9 mouse cellular contexts compared by ENCODE assay signal in the genomic region with DNA sequence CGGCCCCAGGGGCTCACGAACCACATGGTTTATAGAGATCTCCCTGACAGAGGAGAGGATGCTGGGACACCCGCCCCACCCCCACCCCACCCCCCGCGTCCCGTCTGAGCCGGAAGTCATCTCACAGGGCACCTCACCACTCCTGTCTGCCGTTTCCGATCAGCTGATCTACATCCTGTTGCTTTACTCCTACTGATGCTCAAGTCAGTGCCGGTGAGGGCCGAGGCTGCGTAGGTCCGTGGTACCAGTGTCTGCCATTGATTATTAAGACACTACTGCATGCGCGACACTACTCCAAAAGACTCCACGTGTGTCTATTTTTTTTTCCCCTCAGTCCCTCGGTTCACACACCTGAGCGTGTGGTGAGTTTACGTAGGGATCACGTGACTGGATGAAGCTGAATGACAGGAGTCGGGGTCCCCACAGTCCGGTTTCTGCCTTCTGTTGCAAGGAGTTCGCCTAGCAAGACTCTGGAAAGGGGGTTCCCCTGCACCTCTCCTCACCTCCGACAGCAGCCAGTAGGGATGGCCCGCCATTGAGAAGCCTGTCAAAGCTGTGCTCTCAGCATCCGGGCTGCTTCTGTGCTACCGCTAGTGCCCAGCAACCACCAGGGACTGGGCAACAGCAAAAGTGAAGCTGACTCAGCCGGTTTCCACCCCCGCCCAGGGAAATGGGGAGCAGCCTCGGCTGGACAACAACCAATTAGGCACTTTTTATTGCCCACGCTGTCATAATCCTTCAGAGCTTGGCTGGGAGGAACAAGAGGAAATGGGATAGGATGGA. TPM values are rescaled to one million over a fixed set of nuclear protein-coding genes. Genes with fewer than 3 reads are reported as not detected.
DNase-seq lines count a peak whose midpoint lies in the region; ATAC-seq and TF ChIP-seq lines count a peak whose summit lies in the region.
"Had no signal": no experiment of that assay in that cellular context is flagged by ENCODE, and none has a peak within 500 bp of the region (broad histone marks: within the 10 kb centered on the region; RNA-seq: fewer than 3 reads in every experiment).

No protein-coding gene starts in this region.

- no peak overlapping the region for H3K9ac ChIP-seq in kidney, postnatal 0 days (ENCODE audit: low read depth, low read length)
- H3K9ac ChIP-seq in forebrain, postnatal 0 days, result peak overlapping the region; percentile 33
- H3K9ac ChIP-seq in liver, embryonic 14.5 days (replicated peaks), result no peak overlapping the region

- no peaks in the 10 kb centered on the region for H3K36me3 ChIP-seq in kidney, postnatal 0 days (ENCODE audit: insufficient read depth, low read length)
- no peaks in the 10 kb centered on the region for H3K36me3 ChIP-seq in forebrain, postnatal 0 days (ENCODE audit: insufficient read depth)
- no peaks in the 10 kb centered on the region for H3K36me3 ChIP-seq in liver, embryonic 14.5 days (replicated peaks; ENCODE audit: control insufficient read depth, insufficient read depth, low read depth)

- H3K4me2 ChIP-seq in kidney, postnatal 0 days (ENCODE audit: low read length), result peak overlapping the region; percentile 45
- H3K4me2 ChIP-seq in forebrain, postnatal 0 days (ENCODE audit: low read depth), result peak overlapping the region; percentile 52
- peak overlapping the region; percentile 31; the same call in 1 of the 2 replicates for H3K4me2 ChIP-seq in liver, embryonic 14.5 days (ENCODE audit: low read depth)

- DNase-seq in kidney, postnatal 0 days (ENCODE audit: low spot score), result peak; percentile 53
- no peak for DNase-seq in kidney, postnatal 25 days
- DNase-seq in Muller cell, postnatal 12 days (ENCODE audit: inconsistent ontology term), result peak; percentile 73
- DNase-seq in forebrain, postnatal 0 days, result peak; percentile 69
- DNase-seq in liver, embryonic 14.5 days (ENCODE audit: low read depth in 3 of 3, low spot score in 3 of 3), result no peak
- peak; percentile 16 for DNase-seq in right cerebral cortex, postnatal 4 days
- no peak for DNase-seq in layer of hippocampus, postnatal 36 days
- no peak for DNase-seq in left cerebral cortex, postnatal 10 days (ENCODE audit: extremely low spot score in 1 of 2, low spot score in 2 of 2)

- peaks cover 21% of the 10 kb centered on the region for H3K4me1 ChIP-seq in kidney, postnatal 0 days (replicated peaks; ENCODE audit: insufficient read depth, low read length)
- no peaks in the 10 kb centered on the region for H3K4me1 ChIP-seq in forebrain, postnatal 0 days (ENCODE audit: insufficient read depth)
- peaks cover 0 to 8% of the 10 kb centered on the region in 2 experiments; a peak in 2 of 4 replicates for H3K4me1 ChIP-seq in liver, embryonic 14.5 days (replicated peaks; ENCODE audit: control insufficient read depth in 2 of 2, insufficient read depth in 2 of 2, low read length in 1 of 2)

- TF ChIP-seq EP300 in liver, embryonic 14.5 days (IDR thresholded peaks at IDR 0.05; ENCODE audit: low read depth), result no peak

- no peaks in the 10 kb centered on the region for H3K27me3 ChIP-seq in kidney, postnatal 0 days (ENCODE audit: insufficient read depth, low read length)
- no peaks in the 10 kb centered on the region for H3K27me3 ChIP-seq in forebrain, postnatal 0 days (ENCODE audit: insufficient read depth, low read length)
- H3K27me3 ChIP-seq in liver, embryonic 14.5 days (ENCODE audit: control insufficient read depth, insufficient read depth, low read length), result peaks cover 16% of the 10 kb centered on the region

- H3K9me3 ChIP-seq in kidney, postnatal 0 days (replicated peaks; ENCODE audit: low read length), result no peaks in the 10 kb centered on the region
- no peaks in the 10 kb centered on the region for H3K9me3 ChIP-seq in forebrain, postnatal 0 days (ENCODE audit: low read length)
- H3K9me3 ChIP-seq in liver, embryonic 14.5 days (ENCODE audit: control insufficient read depth, low read length), result no peaks in the 10 kb centered on the region

- H3K4me3 ChIP-seq in kidney, postnatal 0 days (replicated peaks; ENCODE audit: low read depth, low read length), result 0 out of 2 replicates have a peak overlapping the region, but pooled peaks have one; percentile 11
- peak overlapping the region; percentile 38 for H3K4me3 ChIP-seq in forebrain, postnatal 0 days (ENCODE audit: low read depth, low read length)
- no peak overlapping the region for H3K4me3 ChIP-seq in liver, embryonic 14.5 days (ENCODE audit: insufficient read depth in 1 of 2, low read depth in 2 of 2, low read length in 2 of 2)
- H3K4me3 ChIP-seq: erythroblast, embryonic 14.5 days had no signal

- WGBS in kidney, postnatal 0 days, result 6% methylated on average over 31 of the region's 31 CpGs
- WGBS in forebrain, postnatal 0 days, result 6% methylated on average over 30 of the region's 31 CpGs
- 6% methylated on average over 31 of the region's 31 CpGs for WGBS in liver, embryonic 14.5 days (ENCODE audit: insufficient replicate concordance)

- no peak; the same call in 1 of the 2 replicates for ATAC-seq in kidney, postnatal 0 days (replicated peaks; ENCODE audit: low FRiP score, low read depth)
- peak; percentile 93 for ATAC-seq in forebrain, postnatal 0 days
- peak; percentile 21; the same call in 1 of the 2 replicates for ATAC-seq in liver, embryonic 14.5 days (ENCODE audit: insufficient read depth)

- H3K27ac ChIP-seq in kidney, postnatal 0 days, result no peak overlapping the region
- no peak overlapping the region; the same call in 1 of the 2 replicates for H3K27ac ChIP-seq in forebrain, postnatal 0 days (ENCODE audit: low read depth, low read length)
- no peak overlapping the region for H3K27ac ChIP-seq in liver, embryonic 14.5 days

- no peak for TF ChIP-seq CTCF in kidney, postnatal 0 days (IDR thresholded peaks at IDR 0.05; ENCODE audit: low read depth)
- no peak for TF ChIP-seq CTCF in forebrain, postnatal 0 days (IDR thresholded peaks at IDR 0.05; ENCODE audit: low read depth)
- no peak for TF ChIP-seq CTCF in liver, embryonic 14.5 days (IDR thresholded peaks at IDR 0.05; ENCODE audit: low read depth)

- intact Hi-C loops in left cerebral cortex, postnatal 10 days (cut with DNase I), result loop anchor here (10.0 kb wide), 1 partner anchor 157 kb away; no protein-coding TSS in a partner anchor

RNA-seq across cellular contexts. Expression of a gene that starts 5.3 kb away (rescaled TPM):
- 16.3 and 16.4 TPM in 2 replicates for polyA plus RNA-seq in kidney, postnatal 0 days (2015; fragmentation: Nextera tagmentation; extraction: Ambion mirVana)
- total RNA-seq in forebrain, postnatal 0 days (2014; rRNA removed), result 1.9 and 5.0 TPM in 2 replicates
- polyA plus RNA-seq in forebrain, postnatal 0 days (2015; fragmentation: Nextera tagmentation; extraction: Ambion mirVana), result 13.5 and 14.8 TPM in 2 replicates
- 7.7 and 8.0 TPM in 2 replicates for polyA plus RNA-seq in liver, embryonic 14.5 days (2012; rRNA removed)
- polyA plus RNA-seq in liver, embryonic 14.5 days (2014; fragmentation: Nextera tagmentation; extraction: Ambion mirVana), result 13.7 and 17.1 TPM in 2 replicates
- total RNA-seq in layer of hippocampus, postnatal 36 days (2021), result 10 to 100 TPM; 12.3 to 12.6 TPM
- total RNA-seq in left cerebral cortex, postnatal 10 days (2021), result 10 to 100 TPM in 1 of 2 experiments, 1 to 10 TPM in 1; 9.9 to 10.7 TPM

RNA-seq across cellular contexts. Expression of a gene that starts 25.1 kb away (rescaled TPM):
- 1.5 and 2.0 TPM in 2 replicates for polyA plus RNA-seq in kidney, postnatal 0 days (2015; fragmentation: Nextera tagmentation; extraction: Ambion mirVana)
- 0.85 and 0.86 TPM in 2 replicates for total RNA-seq in forebrain, postnatal 0 days (2014; rRNA removed)
- polyA plus RNA-seq in forebrain, postnatal 0 days (2015; fragmentation: Nextera tagmentation; extraction: Ambion mirVana), result 0.35 and 0.75 TPM in 2 replicates
- 0.02 and 0.06 TPM in 2 replicates for polyA plus RNA-seq in liver, embryonic 14.5 days (2012; rRNA removed)
- polyA plus RNA-seq in liver, embryonic 14.5 days (2014; fragmentation: Nextera tagmentation; extraction: Ambion mirVana), result not detected in 2 replicates
- 1 to 10 TPM in 1 of 2 experiments, under 1 TPM in 1; 0.78 to 1.2 TPM for total RNA-seq in layer of hippocampus, postnatal 36 days (2021)
- total RNA-seq in left cerebral cortex, postnatal 10 days (2021), result 1 to 10 TPM; 2.3 to 3.1 TPM
- polyA plus RNA-seq: erythroblast, embryonic 14.5 days had no signal

RNA-seq across cellular contexts. Expression of a gene that starts 41.7 kb away (rescaled TPM):
- 41.6 and 46.6 TPM in 2 replicates for polyA plus RNA-seq in kidney, postnatal 0 days (2015; fragmentation: Nextera tagmentation; extraction: Ambion mirVana)
- total RNA-seq in forebrain, postnatal 0 days (2014; rRNA removed), result 14.8 and 17.9 TPM in 2 replicates
- polyA plus RNA-seq in forebrain, postnatal 0 days (2015; fragmentation: Nextera tagmentation; extraction: Ambion mirVana), result 10.2 and 11.3 TPM in 2 replicates
- 5.7 and 5.9 TPM in 2 replicates for polyA plus RNA-seq in liver, embryonic 14.5 days (2012; rRNA removed)
- 5.8 and 6.3 TPM in 2 replicates for polyA plus RNA-seq in liver, embryonic 14.5 days (2014; fragmentation: Nextera tagmentation; extraction: Ambion mirVana)
- total RNA-seq in layer of hippocampus, postnatal 36 days (2021), result 1 to 10 TPM; 4.5 to 4.9 TPM
- total RNA-seq in left cerebral cortex, postnatal 10 days (2021), result 1 to 10 TPM; 3.9 to 4.2 TPM

RNA-seq across cellular contexts. Expression of a gene that starts 44.3 kb away (rescaled TPM):
- 31.7 and 33.2 TPM in 2 replicates for polyA plus RNA-seq in kidney, postnatal 0 days (2015; fragmentation: Nextera tagmentation; extraction: Ambion mirVana)
- total RNA-seq in forebrain, postnatal 0 days (2014; rRNA removed), result 26.2 and 30.3 TPM in 2 replicates
- polyA plus RNA-seq in forebrain, postnatal 0 days (2015; fragmentation: Nextera tagmentation; extraction: Ambion mirVana), result 28.1 and 33.1 TPM in 2 replicates
- 315 and 355 TPM in 2 replicates for polyA plus RNA-seq in liver, embryonic 14.5 days (2012; rRNA removed)
- 564 and 592 TPM in 2 replicates for polyA plus RNA-seq in liver, embryonic 14.5 days (2014; fragmentation: Nextera tagmentation; extraction: Ambion mirVana)
- 10 to 100 TPM; 29.8 to 34.5 TPM for total RNA-seq in layer of hippocampus, postnatal 36 days (2021)
- 10 to 100 TPM; 30.9 to 32.6 TPM for total RNA-seq in left cerebral cortex, postnatal 10 days (2021)

RNA-seq across cellular contexts. Expression of a gene that starts 53.1 kb away (rescaled TPM):
- 1.0 and 1.2 TPM in 2 replicates for polyA plus RNA-seq in kidney, postnatal 0 days (2015; fragmentation: Nextera tagmentation; extraction: Ambion mirVana)
- 1.0 and 1.6 TPM in 2 replicates for total RNA-seq in forebrain, postnatal 0 days (2014; rRNA removed)
- polyA plus RNA-seq in forebrain, postnatal 0 days (2015; fragmentation: Nextera tagmentation; extraction: Ambion mirVana), result 4.9 and 5.8 TPM in 2 replicates
- 0.20 and 0.29 TPM in 2 replicates for polyA plus RNA-seq in liver, embryonic 14.5 days (2012; rRNA removed)
- polyA plus RNA-seq in liver, embryonic 14.5 days (2014; fragmentation: Nextera tagmentation; extraction: Ambion mirVana), result 0.28 and 0.38 TPM in 2 replicates
- total RNA-seq in layer of hippocampus, postnatal 36 days (2021), result under 1 TPM; 0.76 to 0.85 TPM
- under 1 TPM; 0.61 to 0.75 TPM for total RNA-seq in left cerebral cortex, postnatal 10 days (2021)
- polyA plus RNA-seq: erythroblast, embryonic 14.5 days had no signal

Comparison
In these comparisons a context has a peak if more than half of its experiments do, and no peak if none do; other contexts are left out.
1. DNase-seq: peak in kidney, postnatal 0 days (single experiment), Muller cell, postnatal 12 days (single experiment), forebrain, postnatal 0 days (single experiment) and right cerebral cortex, postnatal 4 days (single experiment); none in kidney, postnatal 25 days (0 of 2), liver, embryonic 14.5 days (0 of 3), layer of hippocampus, postnatal 36 days (0 of 2) and left cerebral cortex, postnatal 10 days (0 of 2).
2. H3K4me3 ChIP-seq: peak in kidney, postnatal 0 days (single experiment) and forebrain, postnatal 0 days (single experiment); none in liver, embryonic 14.5 days (0 of 2).
3. Peak in every context shown above with its lines, with median percentiles within 50 percentile points of each other: H3K4me2 ChIP-seq.